Mouse (Mus musculus) cortical plate, adult 2 months (tissue): Measurements from ENCODE around the gene Eif3l. TPM values are rescaled to one million over a fixed set of nuclear protein-coding genes. Genes with fewer than 3 reads are reported as not detected.

Source experiments
- H3K27ac ChIP-seq: fragments of 200-500 bp; 2 replicates; pipeline ENCODE4 v1.5.1; 2012; ENCODE audit warnings: low read length, control low read depth, inconsistent platforms; ENCODE audit not compliant: insufficient read depth
- H3K4me1 ChIP-seq: fragments of 200-500 bp; 2 replicates; pipeline ENCODE4 v1.6.1; 2011; ENCODE audit warnings: low read length; ENCODE audit not compliant: control insufficient read depth, insufficient read depth
- H3K4me3 ChIP-seq: fragments of 200-500 bp; 2 replicates; pipeline ENCODE4 v1.5.1; 2011; ENCODE audit warnings: mild to moderate bottlenecking, low read length, control low read depth; ENCODE audit not compliant: insufficient read depth
- CTCF ChIP-seq: fragments of 200-500 bp; IDR thresholded peaks from 2 replicates; pipeline ENCODE4 v1.5.1; 2011; ENCODE audit warnings: mild to moderate bottlenecking, control low read depth, low read length; ENCODE audit not compliant: insufficient read depth; ENCODE audit errors: extremely low read depth
- POLR2A ChIP-seq: fragments of 200-500 bp; IDR thresholded peaks from 2 replicates; pipeline ENCODE4 v1.6.1; 2011; ENCODE audit warnings: mild to moderate bottlenecking, low read length, control low read depth; ENCODE audit not compliant: insufficient read depth; ENCODE audit errors: extremely low read depth
- polyA plus RNA-seq: library from polyadenylated mRNA; depleted of rRNA; stranded (reverse); fragments of >200 nt; gene quantifications from 2 replicates; pipeline ENCODE4 v1.2.3, GENCODE M21; 2012

Gene Eif3l
- polyA plus RNA-seq, 1 experiment = 93.0 TPM

DNA sequence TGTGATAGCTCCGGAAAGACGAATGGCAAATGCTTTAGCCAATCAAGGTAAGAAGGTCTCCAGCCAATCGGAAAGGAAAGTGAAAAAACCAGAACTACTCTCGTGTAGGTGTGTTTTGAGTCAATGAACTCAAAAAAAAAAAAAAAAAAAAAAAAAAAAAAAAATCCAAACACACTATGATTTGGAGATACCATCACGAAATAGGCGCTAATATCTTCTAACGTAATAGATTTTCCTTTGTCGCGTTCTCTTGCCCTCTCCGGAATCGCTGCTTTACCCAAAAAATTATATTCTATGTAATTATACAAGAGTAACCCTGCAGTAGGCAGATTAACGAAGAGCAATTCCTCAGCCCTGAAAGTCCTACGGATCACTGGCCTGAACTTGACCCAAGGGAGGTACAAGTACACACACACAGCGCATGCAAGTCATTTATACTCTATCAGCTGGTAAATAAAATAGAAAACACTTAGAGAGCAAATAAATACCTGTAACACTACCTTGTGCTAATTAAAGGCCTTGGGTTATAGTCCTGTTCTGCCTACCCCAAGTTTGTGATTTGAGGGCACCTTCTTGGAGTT is 11.7 kb upstream of the Eif3l start:
- TF ChIP-seq CTCF = no peak
- TF ChIP-seq POLR2A = no peak
- no peaks in the 10 kb centered on the region for H3K4me1 ChIP-seq
- H3K4me3 ChIP-seq = no peak overlapping the region; the same call in 1 of the 2 replicates
- no peak overlapping the region for H3K27ac ChIP-seq

DNA sequence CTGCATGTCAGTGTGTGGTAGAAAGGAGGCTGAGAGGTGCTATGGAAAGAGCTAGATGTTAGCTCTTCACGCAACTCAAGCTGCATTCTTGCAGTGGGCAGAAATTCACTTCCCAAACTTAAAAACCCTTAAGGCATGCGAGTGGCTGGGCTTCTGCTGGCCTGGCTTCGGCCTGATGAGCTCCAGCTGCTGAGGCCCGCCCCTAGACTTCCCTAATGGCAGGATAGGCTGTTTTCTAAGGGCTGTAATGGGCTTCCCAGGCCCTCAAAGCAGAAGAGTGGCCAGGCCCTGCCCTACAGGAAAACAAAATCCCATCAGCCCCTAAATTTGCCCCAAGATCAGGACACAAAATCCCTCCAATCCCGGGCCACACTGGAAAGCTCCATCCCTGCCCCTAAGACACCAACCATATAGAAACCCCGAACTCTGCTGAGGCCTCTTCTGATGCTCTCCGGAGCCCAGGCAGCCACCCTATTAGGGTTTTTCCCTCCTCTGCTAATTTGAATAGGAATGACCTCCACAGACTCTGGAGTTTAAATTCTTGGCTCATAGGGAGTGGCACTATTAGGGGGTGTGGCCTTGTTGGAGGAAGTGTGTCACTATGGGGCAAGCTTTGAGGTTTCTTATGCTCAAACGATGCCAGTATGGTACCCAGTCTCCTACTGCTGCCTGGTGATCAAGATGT is 9.8 kb upstream of the Eif3l start:
- TF ChIP-seq CTCF (no peak), POLR2A (no peak)
- Histone ChIP-seq H3K27ac (no peak overlapping the region), H3K4me3 (no peak overlapping the region), H3K4me1 (no peaks in the 10 kb centered on the region)

- Histone ChIP-seq H3K4me3 (no peak overlapping the region), H3K4me1 (no peaks in the 10 kb centered on the region), H3K27ac (no peak overlapping the region)
- no peak for TF ChIP-seq POLR2A
- no peak for TF ChIP-seq CTCF
Observed at GRCm38 (mm10) chr15:79066276-79066675, 8.7 kb upstream of the Eif3l start.

GRCm38 (mm10) chr15:79067631-79068030 is 7.3 kb upstream of the Eif3l start:
- TF ChIP-seq CTCF (no peak), POLR2A (no peak)
- no peak overlapping the region for H3K4me3 ChIP-seq
- no peak overlapping the region for H3K27ac ChIP-seq

DNA sequence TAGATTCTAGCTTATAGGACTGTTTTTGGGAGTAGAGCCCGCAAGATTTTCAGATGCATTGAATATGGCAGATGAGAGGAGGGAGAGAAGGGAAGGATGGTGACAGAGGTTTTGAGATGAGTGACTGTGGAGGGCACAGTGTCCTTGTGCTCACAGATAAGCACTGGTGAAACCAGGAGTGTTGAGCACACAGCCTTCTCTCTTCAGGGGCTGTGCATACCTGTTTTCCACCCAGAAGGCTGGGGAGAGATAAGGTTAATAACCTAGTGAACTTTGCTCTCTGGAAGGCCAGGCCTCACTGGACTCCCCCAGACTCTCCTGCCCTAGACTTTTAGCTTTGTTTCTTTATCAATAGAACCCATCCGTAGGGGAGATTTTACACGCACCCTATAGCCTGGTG is 6.6 kb upstream of the Eif3l start:
- no peaks in the 10 kb centered on the region for H3K4me1 ChIP-seq
- no peak overlapping the region for H3K27ac ChIP-seq
- H3K4me3 ChIP-seq = no peak overlapping the region
- TF ChIP-seq CTCF (no peak), POLR2A (no peak)

More at GRCm38 (mm10) chr15:79067631-79068030, 7.3 kb upstream of the Eif3l start:
- H3K4me1 ChIP-seq = no peaks in the 10 kb centered on the region

DNA sequence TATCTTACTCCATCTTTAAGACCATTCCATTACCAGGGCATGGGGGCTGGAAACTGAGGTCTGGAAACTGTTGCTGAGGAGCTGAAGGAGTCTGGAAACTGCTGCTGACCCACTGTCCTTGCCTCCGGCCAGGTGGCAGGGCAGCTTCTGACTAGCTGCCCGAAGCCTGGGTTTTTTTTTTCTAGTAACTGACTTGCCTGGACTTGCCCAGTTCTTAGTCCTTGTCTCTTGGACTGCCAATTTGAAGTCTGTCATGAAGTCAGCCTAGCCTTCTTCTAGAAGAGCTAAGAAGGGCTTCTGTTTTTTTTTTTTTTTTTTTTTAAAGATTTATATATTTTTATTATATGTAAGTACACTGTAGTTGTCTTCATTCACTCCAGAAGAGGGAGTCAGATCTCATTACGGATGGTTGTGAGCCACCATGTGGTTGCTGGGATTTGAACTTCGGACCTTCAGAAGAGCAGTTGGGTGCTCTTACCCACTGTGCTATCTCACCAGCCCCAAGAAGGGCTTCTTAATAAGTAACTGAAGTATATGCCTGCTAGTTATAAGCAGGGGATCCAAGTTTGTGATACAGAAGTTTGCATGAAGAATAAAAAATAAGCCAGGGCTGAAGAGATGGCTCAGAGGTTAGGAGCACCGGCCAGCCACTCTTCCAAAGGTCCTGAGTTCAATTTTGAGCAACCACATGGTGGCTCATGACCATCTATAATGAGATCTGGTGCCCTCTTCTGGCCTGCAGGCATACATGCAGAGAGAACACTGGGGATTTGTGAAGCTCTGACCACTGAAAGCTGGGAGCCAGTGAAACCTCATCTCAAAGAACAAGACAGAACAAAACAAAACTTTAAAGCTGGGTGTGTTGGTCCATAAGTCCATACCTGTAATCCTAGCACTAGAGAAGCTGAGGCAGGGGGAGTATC is 3.6 kb upstream of the Eif3l start:
- Histone ChIP-seq H3K4me3 (no peak overlapping the region), H3K4me1 (0 out of 2 replicates have a peak, but pooled peaks cover 3% of the 10 kb centered on the region), H3K27ac (no peak overlapping the region)
- TF ChIP-seq POLR2A (no peak), CTCF (peak; percentile 75)

DNA sequence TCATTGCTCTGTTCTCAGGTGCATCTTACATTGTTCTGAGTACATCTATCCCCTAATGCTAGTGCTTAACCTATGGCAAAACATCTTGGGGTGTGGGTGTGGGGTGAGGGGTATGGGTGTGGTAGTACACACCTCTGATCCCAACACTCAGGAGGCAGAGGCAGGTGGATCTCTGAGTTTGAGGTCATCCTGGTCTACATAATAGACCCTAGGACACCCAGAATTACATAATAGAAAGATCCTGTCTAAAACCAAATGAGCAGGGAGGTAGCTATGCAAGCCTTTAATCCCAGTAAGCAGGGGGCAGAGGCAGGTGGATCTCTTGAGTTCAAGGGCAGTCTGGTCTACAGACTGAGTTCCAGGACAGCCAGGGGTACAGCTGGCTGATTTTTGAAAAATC is 1.2 kb upstream of the Eif3l start:
- no peak overlapping the region for H3K27ac ChIP-seq
- H3K4me1 ChIP-seq = peaks cover 3% of the 10 kb centered on the region; the same call in 1 of the 2 replicates
- TF ChIP-seq POLR2A (no peak), CTCF (no peak)
- no peak overlapping the region for H3K4me3 ChIP-seq

DNA sequence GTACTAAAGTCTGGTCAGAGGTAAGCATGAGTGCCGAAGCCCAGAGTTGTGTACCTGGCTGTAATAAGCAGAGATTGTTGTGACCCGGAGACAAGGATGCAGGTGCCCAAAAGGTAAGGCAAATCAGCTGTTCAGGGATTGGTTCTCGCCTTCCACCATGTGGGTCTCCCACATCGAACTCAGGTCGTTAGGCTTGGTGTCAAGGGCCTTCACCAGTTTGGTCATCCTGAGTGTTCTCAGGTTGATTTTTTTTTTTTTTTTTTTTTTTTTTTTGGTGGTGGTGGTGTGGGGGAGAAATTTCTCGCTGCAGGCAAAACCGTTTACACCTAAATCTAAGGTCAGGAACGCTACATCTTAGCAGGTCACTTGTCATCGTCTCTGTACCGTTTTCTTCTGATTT is 533 bp upstream of the Eif3l start:
- peak overlapping the region; percentile 73; the same call in 1 of the 2 replicates for H3K4me3 ChIP-seq
- TF ChIP-seq CTCF (no peak), POLR2A (no peak)
- H3K27ac ChIP-seq = no peak overlapping the region
- peaks cover 3% of the 10 kb centered on the region; the same call in 1 of the 2 replicates for H3K4me1 ChIP-seq

GRCm38 (mm10) chr15:79075658-79076365 is 833 bp downstream of the Eif3l start:
- H3K4me3 ChIP-seq = peak overlapping the region; percentile 73
- H3K4me1 ChIP-seq = peaks cover 3% of the 10 kb centered on the region; the same call in 1 of the 2 replicates
- TF ChIP-seq POLR2A (no peak), CTCF (no peak)
- H3K27ac ChIP-seq = no peak overlapping the region

DNA sequence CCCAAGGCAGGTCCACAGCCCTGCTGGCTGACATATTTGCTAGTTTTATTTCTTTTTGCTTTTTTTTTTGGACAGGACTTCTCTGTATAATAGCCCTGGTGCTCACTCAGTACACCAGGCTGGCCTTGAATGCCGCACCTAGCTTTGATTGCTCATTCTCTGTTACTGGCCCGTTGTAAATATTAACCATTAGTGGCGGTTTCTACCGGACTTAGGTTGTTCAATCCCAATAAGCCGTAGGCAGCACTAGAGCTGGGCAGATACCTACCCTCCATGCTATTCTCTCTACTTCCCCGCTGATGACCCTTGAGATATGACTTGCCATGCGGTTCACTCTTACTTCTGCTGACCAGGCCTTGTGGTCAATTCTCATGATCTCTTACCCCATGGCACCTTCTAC is 4.6 kb downstream of the Eif3l start:
- Histone ChIP-seq H3K4me3 (no peak overlapping the region), H3K27ac (no peak overlapping the region), H3K4me1 (no peaks in the 10 kb centered on the region; the same call in 1 of the 2 replicates)
- TF ChIP-seq POLR2A (no peak), CTCF (no peak)
